Mouse (Mus musculus) embryo, embryonic 9.5 days (tissue): ENCODE data around the gene Sf1.

ENCODE experiments used
- DNase-seq: peaks from one replicate; pipeline ENCODE4 v3.0.0-alpha.2; 2017; ENCODE audit errors: extremely low spot score

Sf1 gene

GRCm38 (mm10) chr19:6418984-6419692 is 55.6 kb downstream of the Sf1 start:
- DNase-seq: no peak

DNA sequence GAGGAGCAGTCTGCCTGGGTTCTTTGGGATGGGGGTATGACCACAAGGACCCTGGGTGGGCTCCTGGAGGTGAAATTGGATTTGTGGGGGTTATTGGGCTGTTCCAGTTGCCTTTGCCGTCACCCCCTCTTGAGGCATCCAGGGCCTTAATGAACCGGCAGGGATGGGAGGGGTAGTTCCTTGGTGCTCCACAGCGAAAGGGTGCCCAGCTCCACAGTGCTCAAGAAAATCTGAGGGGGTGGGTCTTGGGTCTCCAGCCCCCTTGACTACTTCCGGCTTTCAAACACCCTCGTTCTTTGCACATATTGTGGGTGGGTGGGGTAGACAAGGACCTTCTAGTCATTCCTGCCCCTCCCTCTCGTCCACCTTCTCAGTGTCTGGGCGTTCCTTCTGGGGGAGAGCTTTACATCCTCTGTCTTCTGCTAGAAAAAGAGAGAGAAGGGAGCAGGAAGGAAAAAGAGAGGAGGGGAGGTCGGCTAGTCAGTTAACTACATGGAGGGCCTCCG is 56.4 kb downstream of the Sf1 start:
- DNase-seq: no peak

GRCm38 (mm10) chr19:6420481-6421210 is 57.2 kb downstream of the Sf1 start:
- no peak for DNase-seq

- DNase-seq: no peak
Measured at GRCm38 (mm10) chr19:6421211-6421590, 57.7 kb downstream of the Sf1 start.

DNA sequence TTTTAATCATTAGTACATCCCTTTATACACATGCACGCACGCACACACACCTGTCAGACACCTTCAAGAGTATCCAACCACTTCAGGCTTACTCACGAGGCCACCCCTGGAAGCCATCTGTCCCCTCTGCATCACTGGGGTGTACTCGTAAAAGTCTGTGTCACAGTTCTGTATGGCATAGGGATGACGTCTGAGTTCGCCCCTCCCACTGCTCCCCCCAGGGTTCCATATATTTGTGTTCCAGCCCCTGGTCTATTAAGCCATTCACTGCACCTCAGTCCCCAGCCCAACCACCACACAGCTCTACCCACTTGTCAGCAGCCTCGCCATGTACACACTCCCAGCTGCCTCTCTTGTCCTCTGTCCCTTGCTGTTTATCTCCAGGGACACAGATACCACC is 58.5 kb downstream of the Sf1 start:
- no peak for DNase-seq

DNA sequence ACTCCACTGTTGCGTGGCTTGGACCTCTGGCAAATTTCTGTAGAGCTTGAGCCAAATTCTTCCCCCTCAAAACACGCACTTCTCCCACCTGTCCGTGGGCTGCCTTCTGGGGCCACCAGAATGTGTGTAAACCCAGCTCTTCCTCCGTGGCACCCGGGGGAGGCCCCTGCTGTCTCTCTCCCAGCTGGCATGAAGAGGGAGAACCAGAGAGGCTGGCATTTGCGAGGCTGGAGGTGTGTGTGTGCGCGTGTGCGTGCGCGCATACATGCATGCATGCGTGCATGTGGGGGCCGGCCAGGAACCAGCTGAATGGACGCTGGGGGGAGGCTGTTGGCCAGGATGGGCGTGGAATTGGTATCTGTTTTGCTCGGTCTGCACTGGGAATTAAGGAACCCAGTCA is 59.8 kb downstream of the Sf1 start:
- DNase-seq: no peak

- DNase-seq: no peak
Measured at GRCm38 (mm10) chr19:6424137-6424881, 60.8 kb downstream of the Sf1 start.

- no peak for DNase-seq
Measured at GRCm38 (mm10) chr19:6425595-6425994, 62.1 kb downstream of the Sf1 start.

GRCm38 (mm10) chr19:6426703-6427500 is 63.4 kb downstream of the Sf1 start:
- peak; percentile 76 for DNase-seq
